Mouse (Mus musculus) lung, postnatal 0 days (tissue): ENCODE results near the gene Hspb1.

ENCODE experiments used
- CTCF ChIP-seq: IDR thresholded peaks from 2 replicates; pipeline ENCODE4 v1.5.1; 2016; ENCODE audit warnings: antibody characterized with exemption, mild to moderate bottlenecking
- EP300 ChIP-seq: IDR thresholded peaks from 2 replicates; pipeline ENCODE4 v1.6.1; 2016; ENCODE audit warnings: antibody characterized with exemption, mild to moderate bottlenecking, control low read depth

- TF ChIP-seq CTCF (peak; percentile 36; the same call in 1 of the 2 replicates), EP300 (peak; percentile 83)
These were observed at the start of gene Hspb1 for GRCm38 (mm10) chr5:135887675-135888102.
